Mouse (Mus musculus) ES-Bruce4 (cell line): ENCODE data around the gene Rnf216. TPM values are rescaled to one million over a fixed set of nuclear protein-coding genes. Genes with fewer than 3 reads are reported as not detected.

Source experiments
- H3K27ac ChIP-seq: 2 replicates; pipeline ENCODE4 v1.5.1; 2012; ENCODE audit warnings: low read length, inconsistent platforms; ENCODE audit not compliant: insufficient read depth
- H3K27me3 ChIP-seq: 2 replicates; pipeline ENCODE4 v1.6.1; 2012; ENCODE audit warnings: mild to moderate bottlenecking, low read length, inconsistent platforms; ENCODE audit not compliant: control insufficient read depth, poor library complexity, insufficient read depth, severe bottlenecking
- H3K36me3 ChIP-seq: 2 replicates; pipeline ENCODE4 v1.6.1; 2012; ENCODE audit warnings: inconsistent platforms, mild to moderate bottlenecking, low read length, moderate library complexity; ENCODE audit not compliant: control insufficient read depth, poor library complexity, insufficient read depth, severe bottlenecking
- H3K4me1 ChIP-seq: one replicate; pipeline ENCODE4 v1.8.1; 2011; ENCODE audit warnings: low read length; ENCODE audit not compliant: control insufficient read depth, insufficient read depth
- H3K4me3 ChIP-seq: 2 replicates; pipeline ENCODE4 v1.5.1; 2011; ENCODE audit warnings: low read depth, mild to moderate bottlenecking, low read length
- H3K9ac ChIP-seq: 2 replicates; pipeline ENCODE4 v1.6.1; 2012; ENCODE audit warnings: low read depth, mild to moderate bottlenecking, inconsistent platforms; ENCODE audit not compliant: poor library complexity, severe bottlenecking
- H3K9me3 ChIP-seq: replicated peaks from 2 replicates; pipeline ENCODE4 v1.6.1; 2012; ENCODE audit warnings: mild to moderate bottlenecking, low read length, inconsistent platforms; ENCODE audit not compliant: control insufficient read depth, poor library complexity, insufficient read depth, severe bottlenecking
- CTCF ChIP-seq: IDR thresholded peaks from one replicate; pipeline ENCODE4 v1.8.1; 2011; ENCODE audit warnings: low read depth, low read length
- EP300 ChIP-seq: IDR thresholded peaks from 2 replicates; pipeline ENCODE4 v1.6.1; 2011; ENCODE audit warnings: low read depth, low read length; ENCODE audit not compliant: insufficient read depth
- POLR2A ChIP-seq: IDR thresholded peaks from one replicate; pipeline ENCODE4 v1.8.1; 2011; ENCODE audit warnings: low read length; ENCODE audit not compliant: insufficient read depth
- polyA plus RNA-seq: library from polyadenylated mRNA; stranded (reverse); fragments of >200 nt; gene quantifications from 2 replicates; pipeline ENCODE4 v1.2.4, GENCODE M21; 2011; ENCODE audit warnings: low read depth; ENCODE audit not compliant: missing spikeins, insufficient read depth, insufficient read length

Rnf216 gene
- polyA plus RNA-seq, 1 experiment = 51.6 TPM

DNA sequence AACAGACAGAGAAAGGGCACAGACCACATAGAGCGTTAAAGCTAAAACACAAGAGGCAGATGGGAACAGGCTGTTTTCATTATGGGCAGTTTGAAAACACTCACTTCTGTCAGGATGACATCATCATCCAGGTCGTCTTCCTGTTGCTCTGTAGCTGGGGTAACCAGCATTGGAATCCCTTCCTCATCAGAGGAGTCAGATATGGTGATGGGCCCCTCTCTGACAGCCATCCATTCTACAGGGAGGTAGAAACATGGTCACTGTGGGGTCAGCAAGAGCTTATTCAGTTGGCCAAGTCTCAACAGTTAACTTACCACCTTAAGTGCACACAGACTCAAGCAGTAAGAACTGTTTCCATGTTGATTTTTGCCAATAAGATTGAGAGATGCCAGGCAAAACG lies 19.9 kb downstream of the Rnf216 start:
- TF ChIP-seq POLR2A (no peak), EP300 (no peak), CTCF (no peak)
- Histone ChIP-seq H3K36me3 (peaks cover 24% of the 10 kb centered on the region), H3K27me3 (no peaks in the 10 kb centered on the region), H3K4me3 (no peak overlapping the region), H3K4me1 (no peaks in the 10 kb centered on the region), H3K9me3 (no peaks in the 10 kb centered on the region), H3K27ac (no peak overlapping the region), H3K9ac (no peak overlapping the region)

DNA sequence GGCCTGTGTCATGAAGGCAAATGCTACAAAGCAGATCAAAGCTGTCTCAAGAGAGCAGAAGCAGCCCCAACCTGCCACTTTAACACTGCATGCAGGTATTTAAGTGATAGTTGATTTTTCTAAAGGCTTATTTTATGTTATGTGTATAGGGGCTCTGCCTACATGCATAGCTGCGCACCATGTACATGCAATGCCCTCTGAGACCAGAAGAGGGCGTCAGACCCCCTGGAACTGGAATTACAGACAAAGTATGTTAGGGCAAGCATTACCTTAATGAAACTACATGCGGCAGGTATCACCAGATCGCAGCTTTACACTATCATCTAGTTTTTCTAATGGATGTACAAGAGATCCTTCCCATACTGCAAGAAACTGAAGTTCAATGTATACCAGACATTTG lies 27.9 kb downstream of the Rnf216 start:
- peaks cover 36% of the 10 kb centered on the region for H3K36me3 ChIP-seq
- H3K27ac ChIP-seq = no peak overlapping the region
- H3K9me3 ChIP-seq = no peaks in the 10 kb centered on the region
- TF ChIP-seq CTCF (peak; percentile 72), POLR2A (no peak), EP300 (no peak)
- H3K9ac ChIP-seq = no peak overlapping the region
- no peaks in the 10 kb centered on the region for H3K4me1 ChIP-seq
- no peaks in the 10 kb centered on the region for H3K27me3 ChIP-seq
- H3K4me3 ChIP-seq = no peak overlapping the region

DNA sequence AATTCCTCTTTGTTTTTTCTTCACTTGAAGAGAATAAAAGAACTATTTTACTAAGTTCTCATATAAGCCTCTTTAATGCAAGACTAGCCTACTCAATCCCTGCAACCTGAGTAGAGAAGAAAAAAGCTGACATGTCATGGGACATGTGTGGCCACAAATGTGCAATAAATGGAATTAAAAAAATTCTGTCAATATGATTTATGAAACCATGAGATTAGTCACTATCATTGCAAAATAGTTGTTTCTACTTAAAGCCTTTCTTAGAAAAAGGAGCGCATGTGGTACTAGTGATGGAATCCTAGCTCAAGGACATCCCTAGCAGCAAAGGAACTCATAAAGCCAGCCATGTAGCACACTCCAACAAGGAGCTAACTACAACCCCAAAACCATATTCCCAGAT lies 33.0 kb downstream of the Rnf216 start:
- Histone ChIP-seq H3K4me1 (no peaks in the 10 kb centered on the region), H3K36me3 (peaks cover 43% of the 10 kb centered on the region), H3K9me3 (no peaks in the 10 kb centered on the region), H3K27me3 (no peaks in the 10 kb centered on the region), H3K9ac (no peak overlapping the region), H3K27ac (no peak overlapping the region), H3K4me3 (no peak overlapping the region)
- TF ChIP-seq CTCF = no peak
- no peak for TF ChIP-seq POLR2A
- TF ChIP-seq EP300 = no peak

DNA sequence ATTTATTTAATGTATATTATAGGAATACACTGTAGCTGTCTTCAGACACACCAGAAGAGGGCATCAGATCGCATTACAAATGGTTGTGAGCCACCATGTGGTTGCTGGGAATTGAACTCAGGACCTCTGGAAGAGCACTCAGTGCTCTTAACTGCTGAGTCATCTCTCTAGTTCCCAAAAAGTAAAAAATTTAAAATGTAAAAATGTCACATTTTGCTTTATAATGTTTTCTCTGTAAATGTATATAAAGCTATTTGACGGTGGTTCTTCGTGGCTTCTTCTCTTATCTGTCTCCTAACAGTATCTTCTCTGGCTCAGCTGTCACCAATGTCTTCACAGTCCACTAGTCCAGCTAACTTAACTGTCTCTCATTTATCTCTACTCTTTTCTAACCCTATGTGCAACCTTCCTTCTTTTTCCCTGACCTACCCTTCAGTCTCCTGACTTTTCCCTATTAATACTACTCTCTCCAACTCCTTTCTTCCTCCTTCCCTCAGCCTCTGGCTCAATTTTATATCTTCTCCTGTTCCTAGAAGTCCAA lies 36.1 kb downstream of the Rnf216 start:
- no peak overlapping the region for H3K27ac ChIP-seq
- H3K4me3 ChIP-seq = no peak overlapping the region
- no peaks in the 10 kb centered on the region for H3K4me1 ChIP-seq
- no peak for TF ChIP-seq CTCF
- TF ChIP-seq POLR2A = no peak
- TF ChIP-seq EP300 = no peak
- H3K36me3 ChIP-seq = peaks cover 60% of the 10 kb centered on the region
- H3K9me3 ChIP-seq = peaks cover 21% of the 10 kb centered on the region
- H3K27me3 ChIP-seq = no peaks in the 10 kb centered on the region
- H3K9ac ChIP-seq = no peak overlapping the region

DNA sequence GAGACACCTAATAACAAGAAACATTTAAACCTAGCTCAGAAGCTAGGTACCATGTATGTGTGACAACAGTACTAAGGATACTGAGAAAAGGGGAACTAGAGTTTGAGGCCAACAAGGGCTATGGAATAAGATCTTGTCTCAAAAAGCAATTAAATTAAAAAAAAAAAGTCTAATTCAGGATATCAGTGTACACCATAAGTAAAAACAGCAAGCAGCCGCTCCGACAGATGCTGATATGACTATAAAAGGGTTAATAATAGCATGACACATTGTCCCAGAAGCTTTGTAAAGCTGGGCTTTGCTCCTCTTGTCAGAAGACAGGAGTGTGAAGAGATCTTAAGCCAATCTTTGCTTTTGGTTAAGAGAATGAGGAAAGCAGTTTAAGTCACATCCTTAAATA lies 36.8 kb downstream of the Rnf216 start:
- Histone ChIP-seq H3K4me1 (no peaks in the 10 kb centered on the region), H3K27me3 (no peaks in the 10 kb centered on the region), H3K9ac (no peak overlapping the region), H3K4me3 (no peak overlapping the region), H3K36me3 (peaks cover 58% of the 10 kb centered on the region), H3K27ac (no peak overlapping the region), H3K9me3 (peaks cover 21% of the 10 kb centered on the region)
- TF ChIP-seq EP300 (no peak), POLR2A (no peak), CTCF (no peak)

DNA sequence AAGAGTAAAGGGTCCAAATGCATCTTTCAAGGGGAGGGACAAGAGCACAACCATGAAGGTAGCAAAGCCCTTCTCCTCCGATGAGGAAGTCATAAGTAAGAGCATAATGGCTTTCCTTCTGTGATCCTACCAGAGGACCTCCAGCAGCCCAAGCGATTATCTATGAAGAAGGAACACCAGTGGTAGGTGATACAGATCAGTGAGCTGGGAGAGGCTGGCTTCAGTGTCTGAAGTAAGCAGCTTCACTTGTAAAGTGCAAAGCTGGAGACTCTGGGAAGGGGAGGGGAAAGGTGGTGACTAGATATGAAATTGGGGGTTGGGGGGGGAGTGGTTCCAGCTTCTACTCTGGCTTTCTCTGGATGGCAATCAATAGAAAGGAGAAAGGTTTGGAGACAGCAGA lies 43.7 kb downstream of the Rnf216 start:
- TF ChIP-seq CTCF (no peak), POLR2A (no peak), EP300 (no peak)
- Histone ChIP-seq H3K27me3 (no peaks in the 10 kb centered on the region), H3K9me3 (peaks cover 17% of the 10 kb centered on the region), H3K4me1 (no peaks in the 10 kb centered on the region), H3K36me3 (peaks cover 44% of the 10 kb centered on the region), H3K27ac (no peak overlapping the region), H3K9ac (no peak overlapping the region), H3K4me3 (no peak overlapping the region)
